Mouse (Mus musculus) hindbrain, embryonic 11.5 days (tissue): Measurements from ENCODE around the gene Spesp1. TPM values are rescaled to one million over a fixed set of nuclear protein-coding genes. Genes with fewer than 3 reads are reported as not detected.

Experiments
- ATAC-seq: fragments of 200-750 bp; cut with Nextera tagmentation; 2 replicates; pipeline ENCODE4 v1.8.0; 2017; ENCODE audit warnings: mild to moderate bottlenecking, moderate TSS enrichment, moderate library complexity; ENCODE audit not compliant: low FRiP score
- DNase-seq: peaks from one replicate; pipeline ENCODE4 v3.0.0-alpha.2; 2015; ENCODE audit warnings: low spot score
- H3K27ac ChIP-seq: fragments of 300-500 bp; sonication (generic); 2 replicates; pipeline ENCODE4 v1.5.1; 2014; ENCODE audit warnings: mild to moderate bottlenecking, low read depth, low read length
- H3K27me3 ChIP-seq: fragments of 300-500 bp; sonication (generic); 2 replicates; pipeline ENCODE4 v1.6.1; 2014; ENCODE audit warnings: mild to moderate bottlenecking, low read length, moderate library complexity, mixed read lengths; ENCODE audit not compliant: control insufficient read depth, insufficient read depth
- H3K36me3 ChIP-seq: fragments of 300-500 bp; sonication (generic); 2 replicates; pipeline ENCODE4 v1.6.1; 2014; ENCODE audit warnings: mild to moderate bottlenecking, low read length, moderate library complexity, mixed read lengths; ENCODE audit not compliant: control insufficient read depth, insufficient read depth
- H3K4me1 ChIP-seq: fragments of 300-500 bp; sonication (generic); replicated peaks from 2 replicates; pipeline ENCODE4 v1.6.1; 2014; ENCODE audit warnings: low read length, mixed read lengths; ENCODE audit not compliant: control insufficient read depth, insufficient read depth
- H3K4me2 ChIP-seq: fragments of 300-500 bp; sonication (generic); replicated peaks from 2 replicates; pipeline ENCODE4 v1.6.1; 2014; ENCODE audit warnings: mild to moderate bottlenecking, low read depth, low read length
- H3K4me3 ChIP-seq: fragments of 300-500 bp; sonication (generic); 2 replicates; pipeline ENCODE4 v1.5.1; 2014; ENCODE audit warnings: low read depth, low read length
- H3K9ac ChIP-seq: fragments of 300-500 bp; sonication (generic); 2 replicates; pipeline ENCODE4 v1.6.1; 2014; ENCODE audit warnings: low read depth, low read length
- H3K9me3 ChIP-seq: fragments of 300-500 bp; sonication (generic); 2 replicates; pipeline ENCODE4 v1.6.1; 2016; ENCODE audit warnings: low read length; ENCODE audit not compliant: control insufficient read depth
- WGBS: fragments of 180-500 bp; shearing (Covaris S2); extraction: QIAGEN DNeasy Blood & Tissue Kit; methylation state at CpG from one replicate; pipeline ENCODE4 v1.1.7; 2014; 5-methylcytosine and 5-hydroxymethylcytosine counted together
- polyA plus RNA-seq: library from polyadenylated mRNA; unstranded; fragments of >200 nt; fragmentation: Nextera tagmentation; extraction: Ambion mirVana; gene quantifications from 2 replicates; pipeline ENCODE4 v1.2.1, GENCODE M21; 2014

The Spesp1 gene
- polyA plus RNA-seq, 1 experiment from 2014 or later: not detected

GRCm38 (mm10) chr9:62255896-62256576, 26.0 kb downstream of the Spesp1 start:
- no peak overlapping the region for H3K4me2 ChIP-seq
- H3K9me3 ChIP-seq: no peaks in the 10 kb centered on the region; the same call in 1 of the 2 replicates
- ATAC-seq: no peak
- H3K27me3 ChIP-seq: no peaks in the 10 kb centered on the region
- WGBS: 58% methylated on average over 9 of the region's 9 CpGs
- no peaks in the 10 kb centered on the region for H3K36me3 ChIP-seq
- DNase-seq: no peak
- no peak overlapping the region for H3K27ac ChIP-seq
- no peak overlapping the region for H3K4me3 ChIP-seq
- H3K4me1 ChIP-seq: no peaks in the 10 kb centered on the region
- H3K9ac ChIP-seq: no peak overlapping the region

GRCm38 (mm10) chr9:62253736-62254443, 28.1 kb downstream of the Spesp1 start:
- Histone ChIP-seq H3K9ac (no peak overlapping the region), H3K27ac (no peak overlapping the region), H3K9me3 (no peaks in the 10 kb centered on the region), H3K4me2 (no peak overlapping the region), H3K4me3 (no peak overlapping the region), H3K27me3 (no peaks in the 10 kb centered on the region), H3K36me3 (no peaks in the 10 kb centered on the region), H3K4me1 (no peaks in the 10 kb centered on the region)
- WGBS: 23% methylated on average over 3 of the region's 3 CpGs
- DNase-seq (peak; percentile 50), ATAC-seq (no peak)

DNA sequence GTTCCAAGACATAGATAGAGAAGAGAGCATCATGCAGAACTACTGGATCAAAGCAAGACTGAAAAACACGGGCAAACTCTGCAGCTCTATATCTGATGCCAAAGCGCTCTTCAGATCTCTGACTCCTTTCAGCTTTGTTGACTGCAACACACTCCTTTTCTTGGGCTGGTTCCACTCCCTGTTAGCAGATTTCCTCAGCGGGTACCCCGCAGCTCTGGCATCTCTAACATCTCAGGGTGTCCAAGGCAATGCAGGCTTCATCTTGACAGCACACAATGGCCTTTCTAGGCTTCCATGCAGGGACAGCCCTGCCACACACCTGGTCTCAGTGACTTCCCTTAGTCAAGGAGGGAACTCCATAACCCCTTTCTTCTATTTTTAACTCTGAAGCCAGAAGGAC, 31.7 kb downstream of the Spesp1 start:
- Histone ChIP-seq H3K27me3 (no peaks in the 10 kb centered on the region), H3K9me3 (no peaks in the 10 kb centered on the region), H3K36me3 (no peaks in the 10 kb centered on the region), H3K4me2 (no peak overlapping the region), H3K4me3 (no peak overlapping the region), H3K4me1 (no peaks in the 10 kb centered on the region), H3K9ac (no peak overlapping the region), H3K27ac (no peak overlapping the region)
- ATAC-seq (no peak), DNase-seq (no peak)
- 93% methylated on average over 4 of the region's 4 CpGs for WGBS

DNA sequence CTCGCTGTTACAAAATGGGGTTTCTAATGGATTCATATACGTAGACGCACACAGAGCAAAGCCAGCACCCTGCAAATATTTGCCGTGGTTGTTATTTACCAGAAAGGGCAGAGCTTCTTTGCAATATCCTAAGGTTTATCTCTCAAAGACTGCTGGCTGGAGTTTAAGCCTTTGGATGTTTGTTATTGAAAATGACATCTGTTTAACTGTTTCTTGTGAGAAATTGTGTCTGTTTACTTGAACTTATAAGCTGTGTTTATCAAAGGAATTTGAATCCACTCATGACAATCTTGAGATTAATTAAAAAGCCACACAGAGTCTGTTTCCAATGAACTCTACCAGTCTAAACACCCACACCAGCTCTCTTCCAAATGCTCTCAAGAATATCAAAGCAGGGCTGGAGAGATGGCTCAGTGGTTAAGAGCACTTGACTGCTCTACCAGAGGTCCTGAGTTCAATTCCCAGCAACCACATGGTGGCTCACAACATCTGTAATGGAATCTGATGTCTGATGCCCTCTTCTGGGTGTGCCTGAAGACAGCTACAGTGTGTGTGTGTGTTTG, 35.5 kb downstream of the Spesp1 start:
- H3K27ac ChIP-seq: no peak overlapping the region
- WGBS: 86% methylated on average over 4 of the region's 4 CpGs

GRCm38 (mm10) chr9:62245612-62246379, 36.2 kb downstream of the Spesp1 start:
- peaks cover 4% of the 10 kb centered on the region for H3K4me1 ChIP-seq
- H3K9ac ChIP-seq: no peak overlapping the region
- no peaks in the 10 kb centered on the region for H3K27me3 ChIP-seq
- no peak overlapping the region for H3K4me3 ChIP-seq
- 69% methylated on average over 17 of the region's 17 CpGs for WGBS
- no peak overlapping the region for H3K27ac ChIP-seq
- DNase-seq: no peak
- no peak for ATAC-seq
- H3K9me3 ChIP-seq: no peaks in the 10 kb centered on the region
- no peaks in the 10 kb centered on the region for H3K36me3 ChIP-seq
- H3K4me2 ChIP-seq: no peak overlapping the region

More for the DNA sequence above, 35.5 kb downstream of the Spesp1 start:
- Histone ChIP-seq H3K4me3 (no peak overlapping the region), H3K9ac (no peak overlapping the region), H3K36me3 (no peaks in the 10 kb centered on the region), H3K4me1 (peaks cover 4% of the 10 kb centered on the region), H3K9me3 (no peaks in the 10 kb centered on the region), H3K4me2 (no peak overlapping the region), H3K27me3 (no peaks in the 10 kb centered on the region)
- ATAC-seq (no peak), DNase-seq (no peak)

DNA sequence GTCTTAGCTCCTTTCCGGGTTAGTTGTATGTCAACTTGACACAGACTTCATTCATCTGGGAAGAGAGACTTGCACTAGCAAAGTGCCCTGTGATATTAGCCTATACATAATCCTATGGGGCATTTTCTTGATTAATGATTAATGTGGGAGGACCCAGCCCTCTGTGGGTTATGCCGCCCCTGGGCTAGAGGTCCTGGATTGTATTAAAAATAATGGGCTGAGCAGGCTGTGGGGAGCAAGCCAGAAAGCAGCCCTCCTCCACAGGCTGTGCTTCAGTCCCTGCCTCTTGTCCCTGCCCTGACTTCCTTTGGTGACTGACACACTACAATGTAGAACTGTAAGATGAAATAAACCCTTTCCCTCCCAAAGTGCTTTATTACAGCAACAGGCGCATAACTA, 37.4 kb downstream of the Spesp1 start:
- Histone ChIP-seq H3K4me1 (peaks cover 4% of the 10 kb centered on the region), H3K36me3 (no peaks in the 10 kb centered on the region), H3K27ac (no peak overlapping the region), H3K4me2 (no peak overlapping the region), H3K9ac (no peak overlapping the region), H3K9me3 (no peaks in the 10 kb centered on the region), H3K27me3 (no peaks in the 10 kb centered on the region), H3K4me3 (no peak overlapping the region)
- WGBS: 40% methylated on average over 3 of the region's 3 CpGs
- DNase-seq (no peak), ATAC-seq (no peak)

GRCm38 (mm10) chr9:62243991-62244611, 37.9 kb downstream of the Spesp1 start:
- no peaks in the 10 kb centered on the region for H3K36me3 ChIP-seq
- H3K4me2 ChIP-seq: peak overlapping the region; percentile 30; the same call in 1 of the 2 replicates
- no peaks in the 10 kb centered on the region for H3K9me3 ChIP-seq
- H3K27ac ChIP-seq: 0 out of 2 replicates have a peak overlapping the region, but pooled peaks have one; percentile 30
- no peak overlapping the region for H3K9ac ChIP-seq
- H3K4me3 ChIP-seq: no peak overlapping the region
- H3K4me1 ChIP-seq: peaks cover 4% of the 10 kb centered on the region
- DNase-seq: peak; percentile 93
- ATAC-seq: peak; percentile 54
- no peaks in the 10 kb centered on the region for H3K27me3 ChIP-seq
- 21% methylated on average over 19 of the region's 19 CpGs for WGBS

DNA sequence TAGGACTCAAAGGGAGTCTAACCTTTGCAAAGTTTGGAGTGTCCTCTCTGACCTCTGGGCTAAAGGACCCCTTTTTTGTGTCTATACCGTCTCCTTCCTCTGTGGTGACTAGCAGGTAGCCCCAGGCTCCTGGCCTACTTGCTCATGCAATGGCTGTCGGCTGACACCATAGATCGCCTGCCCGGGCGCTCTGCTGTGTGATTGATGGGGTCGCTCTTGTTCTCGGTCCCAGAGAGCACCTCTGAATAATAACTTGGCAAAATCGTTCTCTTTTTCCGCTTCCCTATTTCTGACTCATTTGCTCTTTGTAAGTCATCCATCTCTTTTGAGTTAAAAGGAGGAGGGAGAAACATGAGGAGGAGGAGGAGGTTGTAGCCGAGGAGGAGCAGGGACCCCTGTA, 42.0 kb downstream of the Spesp1 start:
- H3K9me3 ChIP-seq: no peaks in the 10 kb centered on the region
- DNase-seq: peak; percentile 41
- 46% methylated on average over 10 of the region's 10 CpGs for WGBS

More for the DNA sequence above, 42.0 kb downstream of the Spesp1 start:
- no peak for ATAC-seq
- H3K4me3 ChIP-seq: no peak overlapping the region
- H3K27ac ChIP-seq: no peak overlapping the region
- H3K4me2 ChIP-seq: no peak overlapping the region
- no peaks in the 10 kb centered on the region for H3K27me3 ChIP-seq
- H3K9ac ChIP-seq: no peak overlapping the region
- H3K36me3 ChIP-seq: no peaks in the 10 kb centered on the region
- peaks cover 4% of the 10 kb centered on the region for H3K4me1 ChIP-seq
